Mouse (Mus musculus) neural tube, embryonic 10.5 days (tissue): Measurements from ENCODE around the gene Fubp1.

Experiments used
- DNase-seq: peaks from one replicate; pipeline ENCODE4 v3.0.0-alpha.2; 2017; ENCODE audit warnings: low spot score; ENCODE audit errors: extremely low spot score

Fubp1 gene

DNA sequence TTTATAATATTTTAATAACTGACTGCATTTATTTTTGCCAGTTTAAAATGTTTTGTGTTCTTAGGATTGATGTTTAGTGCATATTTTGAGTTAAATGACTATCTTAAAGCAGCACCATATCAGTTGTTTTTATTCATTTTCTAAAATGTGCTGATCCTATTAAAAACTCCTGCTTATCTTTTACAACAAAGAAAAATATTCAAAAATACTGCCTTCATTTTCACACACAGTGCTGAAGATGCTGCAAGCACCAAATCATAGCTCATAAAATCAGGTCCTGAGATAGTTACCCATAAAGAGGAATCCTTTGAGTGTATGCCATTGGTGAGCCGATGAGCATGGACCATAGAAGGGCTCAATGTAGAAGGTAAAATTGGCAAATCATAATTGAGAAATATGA, 25.0 kb downstream of the Fubp1 start:
- DNase-seq, result no peak

DNA sequence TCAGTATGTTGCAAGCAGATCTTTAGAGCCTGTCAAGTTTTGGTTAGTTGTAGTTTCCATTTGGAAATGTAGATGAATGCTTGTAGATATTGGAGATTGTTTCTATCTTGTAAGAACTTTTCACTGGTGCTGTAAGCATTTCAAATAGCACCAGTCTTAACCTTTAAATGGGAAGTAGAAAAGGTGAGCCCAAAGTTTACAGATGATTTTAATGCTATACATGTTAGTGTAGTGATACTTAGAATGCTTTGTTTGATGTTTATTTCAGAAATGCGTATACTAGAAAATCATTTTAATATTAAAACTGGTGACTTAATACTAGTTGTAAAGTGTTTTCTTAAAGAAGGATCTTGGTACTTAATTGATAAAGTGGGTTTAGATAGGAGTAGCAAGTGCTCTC, 25.6 kb downstream of the Fubp1 start:
- DNase-seq, result no peak

DNA sequence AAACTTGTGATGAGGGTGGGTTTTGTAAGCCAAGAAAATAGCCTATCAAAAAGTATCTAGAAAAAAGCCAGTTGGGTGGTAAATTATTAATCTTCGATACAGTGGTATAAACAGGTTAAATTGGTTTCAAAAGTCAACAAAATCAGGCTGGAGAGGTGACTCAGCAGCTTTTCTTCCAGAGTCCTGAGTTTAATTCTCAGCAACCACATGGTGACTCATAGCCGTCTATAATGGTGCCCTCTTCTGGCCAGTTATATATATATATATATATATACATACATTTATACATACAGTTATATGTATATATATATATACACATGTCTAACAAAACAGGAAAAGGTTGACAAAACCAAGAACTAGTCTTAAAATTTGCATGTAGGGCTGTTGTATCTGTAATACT, 28.6 kb downstream of the Fubp1 start:
- no peak for DNase-seq

DNA sequence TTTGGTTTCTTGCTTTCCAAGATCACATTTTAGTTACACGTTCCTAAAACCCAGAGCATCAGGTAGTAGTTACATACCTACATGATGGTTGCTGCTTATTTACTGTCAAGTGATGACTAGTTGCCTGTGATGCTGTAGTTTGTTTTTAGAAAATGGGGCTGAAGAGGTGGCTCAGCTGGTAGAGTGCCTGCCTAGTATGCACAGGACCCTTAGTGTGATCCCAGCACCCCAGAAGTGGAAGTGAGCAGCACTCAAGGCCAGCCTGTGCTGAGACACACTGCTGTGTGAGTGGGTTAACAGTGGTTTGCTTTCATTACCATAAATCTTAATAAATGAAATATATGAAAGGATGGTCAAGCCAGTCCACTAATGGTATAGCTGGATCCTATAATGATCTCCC, 29.4 kb downstream of the Fubp1 start:
- no peak for DNase-seq

DNA sequence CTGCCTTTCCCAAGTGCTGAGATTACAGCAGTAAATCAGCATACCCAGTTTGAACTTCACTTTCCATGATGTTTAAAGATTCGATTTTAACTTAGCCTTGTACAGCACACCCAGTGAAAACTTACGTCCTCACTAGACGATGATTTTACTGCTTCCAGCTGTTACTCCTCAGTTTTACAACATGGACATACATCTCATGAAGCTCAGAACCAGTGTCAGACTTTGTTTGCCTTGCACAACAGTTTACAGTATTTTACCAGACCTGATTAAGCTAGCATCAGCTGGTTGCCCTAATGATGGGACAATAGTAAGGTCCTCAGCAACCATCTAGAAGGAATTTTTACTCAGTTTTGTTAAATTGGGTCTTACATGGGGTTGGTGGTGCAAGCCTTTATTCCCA, 30.9 kb downstream of the Fubp1 start:
- DNase-seq, result no peak

DNA sequence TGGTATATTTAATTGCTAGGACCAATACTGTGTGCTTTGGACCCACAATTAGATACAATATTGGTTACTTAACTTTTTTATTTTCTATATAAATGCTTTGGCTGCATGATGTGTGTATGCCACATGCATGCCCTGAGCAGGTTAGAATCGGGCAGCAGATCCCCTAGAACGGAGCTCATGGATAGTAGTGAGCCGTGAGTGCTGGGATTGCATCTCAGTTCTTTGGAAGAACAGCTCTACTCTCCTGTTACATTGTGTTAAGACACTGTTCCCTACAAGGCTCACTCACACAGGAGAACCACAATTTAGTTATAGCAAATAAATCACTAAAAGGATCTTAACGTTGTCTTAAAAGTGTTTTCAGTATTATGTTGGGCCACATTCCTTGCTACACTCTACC, 33.1 kb downstream of the Fubp1 start:
- no peak for DNase-seq

DNA sequence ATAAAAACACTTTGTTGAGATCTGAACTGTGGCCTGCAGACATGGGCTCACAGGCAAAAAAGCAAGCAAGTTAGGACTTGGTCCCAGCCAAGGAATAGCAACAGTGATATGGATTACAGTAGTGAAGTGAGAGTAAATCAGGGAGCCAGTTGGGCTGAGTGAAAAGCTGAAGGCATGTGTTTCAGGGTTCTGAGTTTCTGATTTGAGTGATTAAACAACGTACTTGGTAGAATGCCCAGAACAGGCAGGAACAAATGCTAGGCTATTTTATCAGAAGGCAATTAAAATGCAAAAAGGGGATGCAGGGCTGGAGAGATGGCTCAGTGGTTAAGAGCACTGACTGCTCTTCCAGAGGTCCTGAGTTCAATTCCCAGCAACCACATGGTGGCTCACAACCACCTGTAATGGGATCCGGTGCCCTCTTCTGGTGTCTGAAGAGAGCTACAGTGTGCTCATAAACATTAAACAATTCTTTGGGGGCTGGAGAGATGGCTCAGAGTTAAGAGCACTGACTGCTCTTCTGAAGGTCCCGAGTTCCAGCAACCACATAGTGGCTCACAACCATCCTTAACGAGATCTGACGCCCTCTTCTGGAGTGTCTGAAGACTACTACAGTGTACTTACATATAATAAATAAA, 35.2 kb downstream of the Fubp1 start:
- DNase-seq, result no peak

DNA sequence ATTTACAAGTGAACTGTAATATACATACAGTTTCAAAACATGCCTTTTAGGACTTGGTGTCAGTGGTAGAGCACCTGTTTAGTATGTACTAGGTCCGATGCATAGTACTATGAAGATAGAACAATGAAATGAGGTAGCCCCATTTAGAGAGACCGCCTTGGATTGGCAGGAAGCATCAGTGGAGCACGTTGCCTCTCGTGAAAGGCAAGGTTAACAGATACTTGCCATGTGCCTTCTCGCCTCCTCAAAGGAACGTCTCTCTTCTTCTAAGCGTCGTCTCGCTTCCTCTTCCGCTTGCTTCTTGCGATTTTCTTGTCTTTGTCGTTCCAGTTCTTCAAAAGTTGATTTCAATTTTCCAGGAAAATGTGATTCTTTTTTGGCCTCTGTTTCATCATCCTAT, 37.5 kb downstream of the Fubp1 start:
- DNase-seq, result no peak

DNA sequence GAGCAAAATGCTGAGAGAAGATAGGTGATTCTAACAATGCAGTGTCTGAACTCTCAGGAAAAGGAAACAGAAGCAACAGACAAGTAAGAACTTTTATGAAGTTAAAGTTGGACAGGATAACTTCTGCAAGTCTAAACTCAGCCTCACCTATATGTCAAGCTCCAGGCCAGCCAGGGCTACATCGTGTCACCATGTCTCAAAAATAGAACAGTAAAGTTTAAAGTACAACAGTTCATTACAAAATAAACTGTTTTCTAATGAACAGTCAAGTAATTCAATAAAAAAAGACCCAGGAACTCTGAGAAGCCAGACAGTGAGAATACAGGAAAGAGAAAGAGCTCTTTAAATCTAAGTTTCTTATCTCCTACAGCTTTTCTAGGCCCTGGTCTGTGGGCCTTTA, 40.3 kb downstream of the Fubp1 start:
- DNase-seq, result no peak

DNA sequence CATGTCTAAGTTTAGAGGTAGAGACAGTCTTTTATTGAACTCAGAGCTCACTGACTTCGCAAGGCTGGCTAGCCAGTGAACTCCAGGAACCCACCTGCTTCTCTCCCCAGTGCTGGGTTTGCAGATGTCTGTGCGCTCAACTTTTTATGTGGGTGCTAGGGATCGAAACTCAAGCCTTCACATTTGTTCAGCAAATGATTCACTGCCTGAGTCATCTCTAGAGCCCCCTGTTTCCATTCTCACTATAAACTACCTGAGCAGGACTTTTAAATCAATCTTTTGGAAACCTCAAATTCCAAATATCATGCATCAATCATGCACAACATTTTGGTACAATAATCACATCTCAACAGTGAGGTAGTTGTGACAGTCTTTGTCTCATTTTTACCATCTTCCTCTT, 47.3 kb downstream of the Fubp1 start:
- DNase-seq, result no peak

DNA sequence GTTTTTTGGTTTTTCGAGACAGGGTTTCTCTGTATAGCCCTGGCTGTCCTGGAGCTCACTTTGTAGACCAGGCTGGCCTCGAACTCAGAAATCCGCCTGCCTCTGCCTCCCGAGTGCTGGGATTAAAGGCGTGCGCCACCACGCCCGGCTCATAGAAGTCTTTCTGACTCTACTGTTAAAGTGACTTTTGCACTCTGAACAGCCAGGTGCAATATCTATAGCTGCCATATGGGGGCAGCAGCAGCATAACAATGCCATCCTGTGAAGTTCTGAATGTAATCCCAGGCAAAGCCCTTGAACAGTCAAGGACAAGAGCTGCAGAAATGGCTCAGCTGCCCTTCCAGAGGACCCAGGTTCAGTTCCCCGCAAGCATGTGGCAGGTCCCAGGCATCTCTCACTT, 49.2 kb downstream of the Fubp1 start:
- DNase-seq, result peak; percentile 85

DNA sequence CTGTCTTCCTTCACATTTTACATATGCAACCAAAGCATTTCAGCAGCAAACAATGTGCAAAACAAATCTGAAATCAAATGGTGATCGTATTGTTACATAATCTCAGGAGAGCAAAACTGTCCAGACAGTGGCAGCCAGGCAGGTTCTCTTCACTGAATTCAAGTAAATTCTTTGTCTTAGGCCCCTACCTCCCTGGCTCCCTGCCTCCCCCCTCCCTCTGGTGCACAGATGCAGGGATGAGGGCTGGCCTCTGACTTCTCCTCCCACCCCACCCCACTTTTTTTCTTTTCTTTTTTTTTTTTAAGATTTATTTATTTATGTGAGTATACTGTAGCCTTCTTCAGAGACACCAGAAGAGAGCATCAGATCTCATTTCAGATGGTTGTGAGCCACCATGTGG, 50.1 kb downstream of the Fubp1 start:
- DNase-seq, result no peak

DNA sequence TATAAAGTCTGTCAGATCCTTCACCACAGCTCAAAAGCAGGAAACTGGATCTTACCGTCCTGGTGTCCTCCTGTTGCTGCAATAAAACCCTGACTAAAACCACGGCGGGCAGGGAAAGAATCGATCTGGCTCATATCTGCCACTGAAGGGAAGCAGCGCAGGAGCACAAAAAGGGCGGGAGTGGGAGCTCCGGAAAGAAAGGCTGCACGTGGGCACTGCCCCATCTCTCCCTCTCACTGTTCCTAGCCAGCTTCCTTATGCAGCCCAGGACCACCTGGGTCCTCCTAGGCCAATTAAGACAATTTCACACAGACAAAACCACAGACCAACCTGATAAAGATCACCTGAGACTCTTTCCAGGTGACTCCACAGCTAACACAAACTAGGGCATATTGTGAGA, 51.2 kb downstream of the Fubp1 start:
- DNase-seq, result no peak

DNA sequence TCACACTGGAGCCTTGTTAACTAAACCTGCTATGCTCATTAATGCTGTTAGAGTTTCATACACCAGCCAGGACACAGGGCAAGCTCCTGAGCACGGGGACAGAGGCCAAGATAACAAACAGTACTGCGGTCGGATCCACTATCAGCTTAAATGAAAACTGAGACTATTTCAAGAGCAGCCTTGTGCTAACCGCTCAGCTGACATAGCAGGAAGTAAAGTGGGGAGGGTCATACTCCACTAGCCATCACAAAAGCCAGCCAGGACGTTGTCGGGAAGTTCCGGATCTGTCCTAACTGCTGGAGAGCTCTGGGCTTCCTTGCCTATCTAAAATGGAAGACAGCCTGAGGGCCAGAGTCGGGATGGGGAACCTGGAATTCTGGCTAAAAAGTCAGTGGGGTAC, 51.7 kb downstream of the Fubp1 start:
- DNase-seq, result no peak

DNA sequence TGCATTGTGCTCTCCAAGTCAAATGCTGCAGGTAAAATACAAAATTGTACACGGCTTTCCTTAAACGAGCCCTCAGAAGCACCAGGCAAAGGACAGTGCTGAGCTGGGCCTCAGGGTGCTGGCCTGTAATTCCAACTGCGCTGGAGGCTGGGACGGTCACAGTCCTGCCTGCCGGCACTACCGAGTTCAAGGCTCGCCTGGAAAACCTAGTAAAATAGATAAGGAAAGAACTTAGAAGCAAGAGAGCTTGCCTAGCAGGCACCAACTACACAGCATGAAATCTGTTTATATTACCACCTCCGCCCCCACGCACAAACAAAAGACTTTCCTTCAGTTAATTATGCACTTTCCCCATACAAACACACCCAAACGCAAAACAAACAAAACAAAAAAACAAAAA, 54.2 kb downstream of the Fubp1 start:
- no peak for DNase-seq

DNA sequence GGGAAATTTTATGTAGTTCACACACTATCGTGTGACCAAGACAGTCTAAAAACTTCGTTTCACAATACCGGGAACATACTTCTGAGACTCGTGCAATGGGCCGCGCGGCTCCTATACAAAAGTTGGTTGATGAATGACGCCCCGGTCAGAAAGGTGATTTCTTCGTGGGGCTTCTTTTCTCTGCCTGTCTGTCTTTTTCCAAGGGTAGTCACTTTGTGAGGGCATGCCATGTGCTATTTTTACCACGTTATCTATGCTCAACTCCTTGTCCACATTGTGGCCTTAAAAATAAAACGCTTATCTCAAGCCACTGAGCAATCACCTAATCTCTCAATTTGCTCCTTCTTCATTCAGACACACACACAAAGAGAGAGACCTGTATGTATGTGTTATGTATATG, 54.6 kb downstream of the Fubp1 start:
- DNase-seq, result no peak

DNA sequence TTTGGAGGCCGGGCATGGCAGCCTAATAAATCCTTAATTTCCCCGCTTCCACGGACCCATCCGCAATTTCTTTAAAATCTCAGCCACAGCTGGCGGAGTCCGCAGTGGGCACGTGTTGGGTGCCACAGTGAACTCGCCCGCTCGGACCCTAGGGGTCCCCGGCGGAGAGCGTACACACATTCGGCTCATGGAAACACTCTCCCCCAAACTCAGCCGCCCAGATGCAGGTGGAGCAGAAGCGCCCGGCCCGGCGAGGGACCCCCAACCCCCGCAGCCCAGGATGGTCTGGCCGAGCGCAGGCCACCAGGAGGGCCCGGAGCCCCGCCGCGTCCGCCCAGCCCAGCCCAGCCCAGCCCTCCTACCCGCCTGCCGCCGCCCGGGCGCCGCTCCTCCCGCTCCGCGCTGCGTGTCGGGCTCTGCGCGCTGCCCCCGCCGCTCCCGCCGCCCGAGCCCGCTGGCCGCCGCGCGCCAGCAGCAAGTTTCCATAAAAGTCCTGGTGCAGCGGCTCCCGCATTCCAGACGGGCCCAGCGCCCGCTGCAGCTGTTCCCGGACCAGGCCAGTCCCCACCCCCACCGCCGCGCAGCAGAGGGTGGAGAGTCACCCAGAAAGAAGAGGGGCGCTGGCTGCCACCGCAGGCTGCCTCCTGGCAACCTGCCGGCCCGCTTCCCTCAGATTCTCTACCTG, 55.3 kb downstream of the Fubp1 start:
- peak; percentile 80 for DNase-seq

DNA sequence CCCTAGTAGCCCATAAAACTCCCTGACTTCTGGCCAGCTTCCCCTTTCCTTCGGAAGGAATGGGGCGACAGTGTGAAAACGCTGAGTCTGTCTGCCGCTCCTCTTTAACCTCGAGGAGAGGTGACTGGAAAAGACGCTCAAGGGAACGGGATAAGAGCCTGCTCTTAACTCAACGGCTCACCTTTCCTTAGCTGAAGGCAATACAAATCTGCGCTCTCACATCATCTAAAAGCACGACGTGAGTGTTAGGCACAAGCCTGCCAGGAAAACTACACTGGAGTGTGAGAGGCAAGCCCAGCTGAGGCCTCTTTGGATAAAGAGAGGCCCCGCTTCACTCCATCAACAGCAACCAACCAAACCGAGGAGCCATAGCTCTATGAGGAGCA, 55.8 kb downstream of the Fubp1 start, which contains the start of gene Nexn:
Gene Nexn (minus strand): TSS at position 315 of the 386 bp plus-strand sequence.
- DNase-seq, result no peak

DNA sequence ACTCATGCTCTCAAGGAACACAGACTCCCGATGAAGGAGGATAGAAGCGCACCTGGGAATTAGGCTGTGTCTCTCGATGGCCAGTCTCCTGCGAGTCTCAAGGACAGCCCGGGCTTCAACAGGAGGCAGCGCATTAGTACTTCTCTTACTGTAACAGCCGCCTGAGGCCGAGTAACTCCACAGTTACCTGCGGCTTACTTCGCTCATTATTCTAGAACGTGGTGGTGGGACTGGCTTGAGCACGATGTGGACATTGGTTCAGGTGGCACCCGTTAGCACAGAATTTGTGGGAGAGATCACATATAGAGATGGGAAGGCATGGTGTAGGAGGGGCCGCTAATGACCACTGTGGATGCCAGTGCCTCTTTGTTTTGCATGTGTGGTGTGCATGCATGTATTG, 57.9 kb downstream of the Fubp1 start:
- DNase-seq, result no peak

DNA sequence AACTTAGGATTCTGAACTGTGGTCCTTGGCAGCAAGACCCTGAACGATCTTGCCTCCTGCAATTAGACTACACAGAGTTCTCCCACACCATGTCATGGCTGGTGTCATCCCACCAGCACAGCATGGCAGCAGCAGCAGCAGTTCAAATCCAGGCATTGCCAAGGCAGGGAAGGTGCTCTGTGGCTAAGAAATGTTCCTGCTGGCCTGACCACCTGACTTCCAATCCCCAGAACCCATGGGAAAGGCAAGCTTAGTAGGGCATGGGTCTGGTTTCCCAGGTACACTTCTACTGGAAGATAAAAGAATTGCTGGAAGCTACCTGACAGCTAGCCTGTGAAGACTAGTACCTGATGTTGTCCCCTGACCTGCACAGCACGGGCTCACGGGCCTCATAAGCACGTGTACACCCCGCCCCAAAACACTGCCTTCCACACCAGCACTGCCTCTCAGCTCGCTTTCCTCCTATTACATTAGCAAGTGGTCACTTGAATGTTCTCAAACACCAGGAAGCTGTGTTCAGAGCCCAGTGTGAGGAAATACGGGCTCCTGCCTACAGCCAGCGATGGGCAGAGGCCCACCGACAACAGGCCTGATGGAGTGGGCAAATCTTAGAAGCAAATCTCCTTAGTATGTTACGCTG, 61.0 kb downstream of the Fubp1 start:
- no peak for DNase-seq

DNA sequence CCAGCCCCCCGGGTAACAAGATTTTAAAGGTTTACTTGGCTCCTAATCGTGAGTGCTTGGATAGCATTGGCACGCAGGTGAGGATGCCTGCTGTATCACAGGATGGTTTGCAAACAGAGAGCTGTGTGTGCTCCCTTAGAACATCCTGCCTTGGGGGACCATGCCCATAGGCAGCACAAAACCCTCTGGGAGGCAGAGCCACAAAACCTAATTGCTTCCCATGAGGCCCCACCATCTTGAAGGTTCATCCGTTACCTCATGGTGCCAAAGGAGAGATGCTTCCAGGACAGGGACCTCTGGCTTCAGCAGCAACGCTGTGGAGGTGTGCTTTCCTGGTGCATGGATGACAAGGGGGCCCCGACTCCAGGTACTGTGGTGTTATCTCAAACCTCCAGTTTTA, 61.7 kb downstream of the Fubp1 start:
- no peak for DNase-seq

DNA sequence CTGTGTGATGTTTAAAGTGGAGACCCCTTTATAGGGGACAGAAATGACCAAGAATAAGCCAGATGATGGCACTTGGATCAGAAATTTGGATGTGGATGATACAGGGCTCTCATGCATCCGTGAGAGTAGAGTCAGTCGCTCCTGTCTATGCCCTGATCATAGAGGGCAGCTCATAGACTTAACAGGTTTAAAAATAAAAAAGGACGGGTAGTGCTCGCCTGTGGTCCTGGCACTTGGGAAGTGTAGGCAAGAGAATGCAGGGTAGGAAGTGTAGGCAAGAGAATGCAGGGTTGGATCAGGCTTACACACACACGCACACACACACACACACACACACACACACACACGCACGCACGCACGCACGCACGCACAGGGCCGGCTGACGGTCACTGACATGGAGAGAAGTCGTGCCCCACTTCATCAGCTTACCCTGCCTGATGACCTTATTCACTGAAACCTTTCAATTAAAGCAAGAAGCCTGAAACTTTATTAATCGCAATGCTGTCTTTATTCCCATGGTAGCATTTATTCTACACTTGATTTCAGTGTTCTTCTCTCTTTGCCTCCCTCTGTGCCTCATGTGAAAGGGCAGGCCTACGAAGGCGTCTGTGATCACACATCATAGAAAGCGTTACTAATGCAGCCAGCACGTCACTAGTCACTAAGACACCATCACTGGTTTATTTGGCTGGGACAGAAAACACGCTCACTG, 62.9 kb downstream of the Fubp1 start:
- no peak for DNase-seq
